Mouse (Mus musculus) neutrophil, adult 5-6 weeks (primary cell): ENCODE data around the gene Mthfr. TPM values are rescaled to one million over a fixed set of nuclear protein-coding genes. Genes with fewer than 3 reads are reported as not detected.

Source experiments
- total RNA-seq: library from RNA; stranded (forward); fragments of 200-1000 nt; gene quantifications from 2 replicates; pipeline ENCODE4 v1.2.3, GENCODE M21; 2017

The Mthfr gene
- total RNA-seq, 1 experiment from 2014 or later: 10.0 TPM

Other genes with a start within 250 kb of the Mthfr start
- 44.7 and 50.8 TPM in 2 replicates for gene Zfp984, start 229.3 kb upstream of the Mthfr start, total RNA-seq
- gene Zfp933, start 190.7 kb upstream of the Mthfr start, total RNA-seq: 10.3 and 10.8 TPM in 2 replicates
- gene Miip, start 170.3 kb upstream of the Mthfr start, total RNA-seq: 67.3 and 77.2 TPM in 2 replicates
- 20.9 and 22.0 TPM in 2 replicates for gene Fv1, start 170.1 kb upstream of the Mthfr start, total RNA-seq
- 22.2 and 28.7 TPM in 2 replicates for gene Mfn2, start 134.4 kb upstream of the Mthfr start, total RNA-seq
- gene Plod1, start 102.3 kb upstream of the Mthfr start, total RNA-seq: 15.5 and 15.7 TPM in 2 replicates
- gene 2510039O18Rik, start 98.2 kb upstream of the Mthfr start, total RNA-seq: 50.6 and 53.2 TPM in 2 replicates
- not detected in 2 replicates for gene Nppb, start 53.3 kb upstream of the Mthfr start, total RNA-seq
- not detected in 2 replicates for gene Nppa, start 38.4 kb upstream of the Mthfr start, total RNA-seq
- 14.9 and 16.5 TPM in 2 replicates for gene Clcn6, start 256 bp upstream of the Mthfr start, total RNA-seq
- 19.3 and 20.5 TPM in 2 replicates for gene Agtrap, start 49.0 kb downstream of the Mthfr start, total RNA-seq
- gene Mad2l2, start 91.3 kb downstream of the Mthfr start, total RNA-seq: 8.7 and 12.2 TPM in 2 replicates
- 0.93 and 1.4 TPM in 2 replicates for gene Draxin, start 91.6 kb downstream of the Mthfr start, total RNA-seq
- gene Fbxo6, start 113.1 kb downstream of the Mthfr start, total RNA-seq: 10.2 and 11.3 TPM in 2 replicates
- gene Fbxo44, start 121.4 kb downstream of the Mthfr start, total RNA-seq: 0.93 and 1.8 TPM in 2 replicates
- gene Fbxo2, start 121.5 kb downstream of the Mthfr start, total RNA-seq: not detected in 2 replicates
- gene Disp3, start 248.9 kb downstream of the Mthfr start, total RNA-seq: not detected in 2 replicates